Mouse (Mus musculus) lung, postnatal 0 days (tissue): ENCODE measurements around the gene Cd101. TPM values are rescaled to one million over a fixed set of nuclear protein-coding genes. Genes with fewer than 3 reads are reported as not detected.

ENCODE experiments used
- ATAC-seq: fragments of 200-750 bp; cut with Nextera tagmentation; 2 replicates; pipeline ENCODE4 v1.8.0; 2017; ENCODE audit warnings: moderate library complexity
- DNase-seq: peaks from one replicate; pipeline ENCODE4 v3.0.0-alpha.2; 2016; ENCODE audit warnings: low spot score
- H3K27ac ChIP-seq: fragments of 300-500 bp; sonication (generic); 2 replicates; pipeline ENCODE4 v1.5.1; 2014; ENCODE audit warnings: antibody characterized with exemption, mild to moderate bottlenecking, low read length, mixed read lengths
- H3K27me3 ChIP-seq: fragments of 300-500 bp; sonication (generic); replicated peaks from 2 replicates; pipeline ENCODE4 v1.6.1; 2014; ENCODE audit warnings: low read length, mixed read lengths; ENCODE audit not compliant: insufficient read depth
- H3K36me3 ChIP-seq: fragments of 300-500 bp; sonication (generic); 2 replicates; pipeline ENCODE4 v1.6.1; 2014; ENCODE audit warnings: low read length, mixed read lengths; ENCODE audit not compliant: insufficient read depth
- H3K4me1 ChIP-seq: fragments of 300-500 bp; sonication (generic); 2 replicates; pipeline ENCODE4 v1.6.1; 2014; ENCODE audit warnings: antibody characterized with exemption, low read depth, low read length, mixed read lengths; ENCODE audit not compliant: insufficient read depth
- H3K4me2 ChIP-seq: fragments of 300-500 bp; sonication (generic); replicated peaks from 2 replicates; pipeline ENCODE4 v1.6.1; 2014; ENCODE audit warnings: low read depth, mild to moderate bottlenecking, low read length, moderate library complexity, mixed read lengths
- H3K4me3 ChIP-seq: fragments of 300-500 bp; sonication (generic); 2 replicates; pipeline ENCODE4 v1.5.1; 2014; ENCODE audit warnings: low read depth, low read length
- H3K9ac ChIP-seq: fragments of 300-500 bp; sonication (generic); replicated peaks from 2 replicates; pipeline ENCODE4 v1.6.1; 2014; ENCODE audit warnings: low read depth, mild to moderate bottlenecking
- H3K9me3 ChIP-seq: fragments of 300-500 bp; sonication (generic); 2 replicates; pipeline ENCODE4 v1.6.1; 2016; ENCODE audit warnings: low read length, mixed read lengths
- CTCF ChIP-seq: IDR thresholded peaks from 2 replicates; pipeline ENCODE4 v1.5.1; 2016; ENCODE audit warnings: antibody characterized with exemption, mild to moderate bottlenecking
- EP300 ChIP-seq: IDR thresholded peaks from 2 replicates; pipeline ENCODE4 v1.6.1; 2016; ENCODE audit warnings: antibody characterized with exemption, mild to moderate bottlenecking, control low read depth
- WGBS: fragments of 180-500 bp; shearing (Covaris S2); extraction: QIAGEN DNeasy Blood & Tissue Kit; methylation state at CpG from one replicate; pipeline ENCODE4 v1.1.7; 2014; 5-methylcytosine and 5-hydroxymethylcytosine counted together
- polyA plus RNA-seq: library from polyadenylated mRNA; unstranded; fragments of >200 nt; fragmentation: Nextera tagmentation; extraction: Ambion mirVana; gene quantifications from 2 replicates; pipeline ENCODE4 v1.2.1, GENCODE M21; 2015

Cd101 gene
- polyA plus RNA-seq, 1 experiment from 2014 or later, result 0.90 TPM

DNA sequence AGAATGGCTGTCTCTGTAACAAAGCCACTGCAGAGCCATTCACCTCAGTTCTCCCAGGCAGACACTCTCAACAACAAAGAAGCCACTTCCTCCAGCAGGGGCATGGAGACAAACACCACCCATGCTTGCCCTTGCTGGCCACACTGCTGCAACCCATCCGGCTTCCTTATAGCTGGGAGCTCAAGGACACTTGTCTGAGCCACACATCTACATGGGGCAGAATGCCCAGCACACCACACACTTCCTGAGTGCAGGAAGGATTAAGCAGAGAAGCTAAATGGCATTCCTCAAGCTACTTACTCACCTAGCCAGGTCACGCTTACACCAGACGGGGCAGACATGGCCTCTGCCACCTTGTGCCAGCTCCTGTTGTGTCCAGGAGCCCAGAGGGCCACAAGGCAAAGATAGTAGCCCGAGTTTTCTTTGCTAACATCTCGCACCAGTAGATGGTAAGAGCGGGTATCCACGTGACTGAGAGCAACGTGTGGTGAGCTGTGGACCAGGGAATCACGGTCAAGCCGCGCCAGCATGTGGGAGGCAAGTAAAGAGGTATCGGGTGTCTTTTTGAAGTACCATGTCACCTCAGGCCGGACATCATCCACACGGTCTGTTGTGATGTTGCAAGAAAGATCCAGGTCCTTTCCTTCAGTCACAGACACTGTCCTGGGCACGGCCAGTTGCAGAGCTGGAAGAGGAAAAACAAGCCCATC lies 43.3 kb upstream of the Cd101 start:
- Histone ChIP-seq H3K27ac (peak overlapping the region; percentile 43; the same call in 1 of the 2 replicates), H3K27me3 (no peaks in the 10 kb centered on the region), H3K9me3 (no peaks in the 10 kb centered on the region), H3K36me3 (0 out of 2 replicates have a peak, but pooled peaks cover 4% of the 10 kb centered on the region), H3K4me1 (peaks cover 13% of the 10 kb centered on the region), H3K4me2 (no peak overlapping the region), H3K4me3 (no peak overlapping the region), H3K9ac (no peak overlapping the region)
- ATAC-seq, result peak; percentile 83
- DNase-seq, result peak; percentile 90
- WGBS, result 69% methylated on average over 15 of the region's 15 CpGs
- 0 out of 2 replicates have a peak, but pooled peaks have one; percentile 1 for TF ChIP-seq CTCF
- no peak for TF ChIP-seq EP300

DNA sequence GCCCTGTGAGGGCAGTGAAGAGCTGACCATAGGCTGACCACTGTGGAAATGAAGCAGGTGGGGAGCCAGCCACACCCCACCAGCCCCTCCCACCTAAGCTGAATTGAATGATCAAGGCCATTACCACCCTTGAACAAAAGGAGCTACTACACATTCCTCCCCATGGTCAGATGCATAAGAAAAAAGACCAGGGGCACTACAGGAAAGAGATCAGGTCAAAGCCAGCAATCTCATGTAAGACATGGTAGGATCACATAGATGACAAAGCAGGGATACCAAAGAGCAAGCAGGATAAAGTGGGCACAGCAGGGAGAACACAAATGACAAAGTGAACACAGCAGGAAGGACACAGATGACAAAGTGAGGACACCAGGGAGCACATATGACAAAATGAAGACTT lies 42.2 kb upstream of the Cd101 start:
- no peak overlapping the region for H3K9ac ChIP-seq
- no peak overlapping the region for H3K27ac ChIP-seq
- no peak overlapping the region for H3K4me3 ChIP-seq
- no peaks in the 10 kb centered on the region for H3K9me3 ChIP-seq
- DNase-seq, result peak; percentile 4
- H3K27me3 ChIP-seq, result no peaks in the 10 kb centered on the region
- TF ChIP-seq EP300, result no peak
- no peak for TF ChIP-seq CTCF
- ATAC-seq, result no peak
- peaks cover 13% of the 10 kb centered on the region for H3K4me1 ChIP-seq
- H3K4me2 ChIP-seq, result no peak overlapping the region
- H3K36me3 ChIP-seq, result no peaks in the 10 kb centered on the region

DNA sequence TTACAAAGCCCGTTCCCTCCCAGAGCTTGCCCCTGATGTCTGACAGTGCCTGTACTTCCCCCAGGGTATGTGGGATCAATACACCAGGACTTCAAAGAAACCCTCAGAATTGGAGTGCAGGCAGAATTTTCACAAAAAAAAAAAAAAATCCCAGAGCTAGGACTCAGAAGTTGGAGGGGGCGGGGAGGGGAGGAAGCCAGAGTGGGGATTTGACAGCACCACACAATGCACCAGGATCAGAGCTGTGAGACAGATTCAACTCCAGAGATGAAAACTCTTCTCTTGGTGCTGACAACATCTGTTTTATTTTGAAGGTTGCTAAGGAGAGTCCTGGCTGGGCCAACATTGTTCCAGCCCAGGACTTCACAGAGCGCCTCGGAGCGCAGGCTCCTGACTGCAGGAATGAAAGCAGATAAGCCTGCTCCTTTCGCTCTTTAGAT lies 41.5 kb upstream of the Cd101 start:
- no peak overlapping the region for H3K4me2 ChIP-seq
- peaks cover 13% of the 10 kb centered on the region for H3K4me1 ChIP-seq
- H3K36me3 ChIP-seq, result no peaks in the 10 kb centered on the region
- TF ChIP-seq CTCF (no peak), EP300 (no peak)
- H3K27me3 ChIP-seq, result no peaks in the 10 kb centered on the region
- peak; percentile 70 for DNase-seq
- no peak overlapping the region for H3K4me3 ChIP-seq
- H3K9ac ChIP-seq, result no peak overlapping the region
- no peaks in the 10 kb centered on the region for H3K9me3 ChIP-seq
- ATAC-seq, result peak; percentile 47
- peak overlapping the region; percentile 3; the same call in 1 of the 2 replicates for H3K27ac ChIP-seq
- 64% methylated on average over 6 of the region's 6 CpGs for WGBS

DNA sequence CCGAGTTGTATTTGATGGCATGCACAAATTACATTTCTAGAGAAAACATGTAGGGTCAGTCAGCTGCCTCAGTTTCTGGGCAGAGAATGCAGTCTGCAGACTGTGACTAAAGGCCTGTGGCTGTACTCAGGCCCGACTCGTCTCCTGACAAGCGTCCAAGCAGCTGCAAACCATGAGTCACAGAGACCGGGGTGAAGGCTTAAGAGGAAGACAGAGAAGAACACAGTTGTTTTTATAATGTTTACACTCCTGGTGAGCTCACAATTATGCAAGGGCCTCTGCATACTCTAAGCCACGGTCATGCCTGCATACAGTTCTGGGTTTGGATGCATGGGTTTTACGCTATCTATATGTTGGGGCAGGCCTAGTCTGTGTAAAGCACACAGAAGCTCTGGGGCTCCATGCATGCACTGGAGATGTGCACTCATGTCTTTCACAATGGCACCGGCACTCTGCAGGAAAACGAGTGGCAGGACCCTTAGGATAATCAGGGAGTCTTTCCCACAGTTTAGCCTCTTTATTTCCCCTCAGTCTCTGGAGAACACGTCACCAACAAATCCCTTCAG lies 41.0 kb upstream of the Cd101 start:
- peaks cover 13% of the 10 kb centered on the region for H3K4me1 ChIP-seq

DNA sequence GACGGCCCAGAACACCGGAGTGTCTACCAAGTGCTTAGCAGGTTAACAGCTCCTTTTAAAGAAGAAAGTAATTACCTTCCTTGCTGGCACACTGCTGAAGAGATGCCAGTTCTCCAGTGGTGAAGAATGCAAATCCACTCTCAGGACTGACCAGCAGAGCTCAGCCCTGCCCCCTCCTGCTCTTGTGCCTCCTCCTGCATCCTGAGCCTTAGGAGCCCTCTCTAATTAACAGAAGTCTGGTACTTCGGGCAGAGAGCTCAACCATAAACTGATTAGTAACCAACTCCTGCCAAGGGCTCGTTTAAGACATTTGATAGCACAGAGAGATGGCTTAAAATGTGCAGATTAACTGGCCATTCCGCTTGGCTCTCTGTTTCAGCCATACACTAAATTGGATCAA lies 39.3 kb upstream of the Cd101 start:
- ATAC-seq (no peak), DNase-seq (no peak)
- H3K9me3 ChIP-seq, result no peaks in the 10 kb centered on the region
- no peak overlapping the region for H3K27ac ChIP-seq
- H3K4me1 ChIP-seq, result peaks cover 13% of the 10 kb centered on the region
- H3K4me2 ChIP-seq, result no peak overlapping the region
- H3K36me3 ChIP-seq, result no peaks in the 10 kb centered on the region
- H3K4me3 ChIP-seq, result no peak overlapping the region
- H3K9ac ChIP-seq, result no peak overlapping the region
- WGBS, result 72% methylated on average over 5 of the region's 5 CpGs
- no peaks in the 10 kb centered on the region for H3K27me3 ChIP-seq
- TF ChIP-seq EP300 (no peak), CTCF (no peak; the same call in 1 of the 2 replicates)

More for the DNA sequence above, 41.0 kb upstream of the Cd101 start:
- no peaks in the 10 kb centered on the region for H3K36me3 ChIP-seq
- no peaks in the 10 kb centered on the region for H3K9me3 ChIP-seq
- H3K27ac ChIP-seq, result peak overlapping the region; percentile 3; the same call in 1 of the 2 replicates
- H3K9ac ChIP-seq, result no peak overlapping the region
- peak; percentile 83 for DNase-seq
- ATAC-seq, result peak; percentile 60
- H3K4me3 ChIP-seq, result no peak overlapping the region
- 43% methylated on average over 10 of the region's 10 CpGs for WGBS
- no peaks in the 10 kb centered on the region for H3K27me3 ChIP-seq
- no peak overlapping the region for H3K4me2 ChIP-seq
- TF ChIP-seq CTCF, result no peak
- TF ChIP-seq EP300, result peak; percentile 44

DNA sequence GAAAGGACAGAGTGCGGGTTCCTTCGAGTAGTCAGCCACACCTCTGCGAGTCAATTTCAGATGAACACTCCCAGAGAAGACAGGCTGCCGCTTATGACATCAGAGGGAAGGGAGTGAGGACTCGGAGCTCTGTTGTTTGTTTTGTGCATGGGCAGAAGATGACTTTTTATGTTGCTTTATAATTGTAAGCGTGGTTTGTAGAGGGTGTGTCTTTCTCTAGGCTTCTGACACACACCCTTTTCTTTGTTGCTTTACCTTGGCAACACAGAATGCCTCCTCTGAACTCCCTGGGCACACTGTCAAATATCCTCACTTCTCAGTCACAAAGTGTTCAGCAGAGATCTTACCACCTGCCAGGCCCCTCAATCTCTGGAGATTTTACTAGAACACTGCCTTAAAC lies 36.8 kb upstream of the Cd101 start:
- WGBS, result 58% methylated on average over 6 of the region's 6 CpGs
- ATAC-seq, result peak; percentile 39; the same call in 1 of the 2 replicates

More for the DNA sequence above, 36.8 kb upstream of the Cd101 start:
- no peak for TF ChIP-seq CTCF
- no peak for TF ChIP-seq EP300
- no peak overlapping the region for H3K4me3 ChIP-seq
- peak; percentile 82 for DNase-seq
- H3K36me3 ChIP-seq, result no peaks in the 10 kb centered on the region
- H3K9ac ChIP-seq, result no peak overlapping the region
- no peak overlapping the region for H3K27ac ChIP-seq
- no peaks in the 10 kb centered on the region for H3K27me3 ChIP-seq
- no peak overlapping the region for H3K4me2 ChIP-seq
- H3K9me3 ChIP-seq, result no peaks in the 10 kb centered on the region
- H3K4me1 ChIP-seq, result peaks cover 8% of the 10 kb centered on the region
